Mouse (Mus musculus) ES-Bruce4 (cell line): ENCODE measurements around the gene Atp6v0a2. TPM values are rescaled to one million over a fixed set of nuclear protein-coding genes. Genes with fewer than 3 reads are reported as not detected.
"Not testable (repeated sequence)": the region's sequence is repeated elsewhere in the genome, so short reads cannot be mapped to it uniquely, and the experiment has no call there.

Source experiments
- H3K27ac ChIP-seq: 2 replicates; pipeline ENCODE4 v1.5.1; 2012; ENCODE audit warnings: low read length, inconsistent platforms; ENCODE audit not compliant: insufficient read depth
- H3K27me3 ChIP-seq: 2 replicates; pipeline ENCODE4 v1.6.1; 2012; ENCODE audit warnings: mild to moderate bottlenecking, low read length, inconsistent platforms; ENCODE audit not compliant: control insufficient read depth, poor library complexity, insufficient read depth, severe bottlenecking
- H3K36me3 ChIP-seq: 2 replicates; pipeline ENCODE4 v1.6.1; 2012; ENCODE audit warnings: inconsistent platforms, mild to moderate bottlenecking, low read length, moderate library complexity; ENCODE audit not compliant: control insufficient read depth, poor library complexity, insufficient read depth, severe bottlenecking
- H3K4me1 ChIP-seq: one replicate; pipeline ENCODE4 v1.8.1; 2011; ENCODE audit warnings: low read length; ENCODE audit not compliant: control insufficient read depth, insufficient read depth
- H3K4me3 ChIP-seq: 2 replicates; pipeline ENCODE4 v1.5.1; 2011; ENCODE audit warnings: low read depth, mild to moderate bottlenecking, low read length
- H3K9ac ChIP-seq: 2 replicates; pipeline ENCODE4 v1.6.1; 2012; ENCODE audit warnings: low read depth, mild to moderate bottlenecking, inconsistent platforms; ENCODE audit not compliant: poor library complexity, severe bottlenecking
- H3K9me3 ChIP-seq: replicated peaks from 2 replicates; pipeline ENCODE4 v1.6.1; 2012; ENCODE audit warnings: mild to moderate bottlenecking, low read length, inconsistent platforms; ENCODE audit not compliant: control insufficient read depth, poor library complexity, insufficient read depth, severe bottlenecking
- CTCF ChIP-seq: IDR thresholded peaks from one replicate; pipeline ENCODE4 v1.8.1; 2011; ENCODE audit warnings: low read depth, low read length
- EP300 ChIP-seq: IDR thresholded peaks from 2 replicates; pipeline ENCODE4 v1.6.1; 2011; ENCODE audit warnings: low read depth, low read length; ENCODE audit not compliant: insufficient read depth
- POLR2A ChIP-seq: IDR thresholded peaks from one replicate; pipeline ENCODE4 v1.8.1; 2011; ENCODE audit warnings: low read length; ENCODE audit not compliant: insufficient read depth
- polyA plus RNA-seq: library from polyadenylated mRNA; stranded (reverse); fragments of >200 nt; gene quantifications from 2 replicates; pipeline ENCODE4 v1.2.4, GENCODE M21; 2011; ENCODE audit warnings: low read depth; ENCODE audit not compliant: missing spikeins, insufficient read depth, insufficient read length

The Atp6v0a2 gene
- polyA plus RNA-seq, 1 experiment, result 16.8 TPM

DNA sequence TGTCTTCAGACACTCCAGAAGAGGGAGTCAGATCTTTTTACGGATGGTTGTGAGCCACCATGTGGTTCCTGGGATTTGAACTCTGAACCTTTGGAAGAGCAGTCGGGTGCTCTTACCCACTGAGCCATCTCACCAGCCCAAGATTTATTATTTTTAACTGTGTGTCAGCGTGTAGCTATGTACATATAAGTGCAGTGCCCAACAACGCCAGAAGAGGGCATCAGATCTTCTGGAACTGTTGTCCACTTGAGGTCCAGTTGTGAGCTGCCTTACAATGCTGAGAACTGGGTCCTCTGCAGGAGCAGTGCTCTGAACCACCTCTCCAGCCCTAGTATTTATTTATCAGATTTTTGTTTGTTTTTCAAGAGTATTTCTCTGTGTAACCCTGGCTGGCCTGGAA is 6.7 kb downstream of the Atp6v0a2 start:
- H3K9ac ChIP-seq, H3K4me3 ChIP-seq, H3K4me1 ChIP-seq, H3K9me3 ChIP-seq, H3K27ac ChIP-seq, H3K36me3 ChIP-seq, H3K27me3 ChIP-seq: not testable (repeated sequence)
- peak; percentile 35 for TF ChIP-seq CTCF

DNA sequence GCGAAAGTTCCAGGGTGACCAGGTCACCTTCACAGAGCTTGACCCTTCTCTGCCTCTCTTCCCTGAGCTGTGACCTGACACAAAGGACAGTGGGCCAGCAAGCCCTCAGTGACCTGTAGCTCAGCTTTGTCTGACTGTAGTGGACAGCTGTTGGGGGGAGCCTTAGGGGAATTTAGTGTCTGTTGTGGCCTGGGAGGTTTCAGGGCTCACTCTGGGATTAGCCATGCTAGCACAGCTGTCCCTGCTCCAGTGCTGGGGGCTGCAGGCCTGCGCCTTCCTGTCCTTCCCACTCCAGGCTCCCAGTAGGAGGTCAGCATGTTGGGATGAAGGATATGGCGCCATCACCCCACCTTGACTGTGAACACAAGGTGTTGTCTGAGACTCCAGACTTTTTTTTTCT is 7.8 kb downstream of the Atp6v0a2 start:
- Histone ChIP-seq H3K9me3 (no peaks in the 10 kb centered on the region), H3K4me1 (no peaks in the 10 kb centered on the region), H3K36me3 (no peaks in the 10 kb centered on the region), H3K27ac (no peak overlapping the region), H3K27me3 (no peaks in the 10 kb centered on the region), H3K4me3 (no peak overlapping the region), H3K9ac (no peak overlapping the region)
- TF ChIP-seq POLR2A (no peak), CTCF (no peak), EP300 (no peak)

DNA sequence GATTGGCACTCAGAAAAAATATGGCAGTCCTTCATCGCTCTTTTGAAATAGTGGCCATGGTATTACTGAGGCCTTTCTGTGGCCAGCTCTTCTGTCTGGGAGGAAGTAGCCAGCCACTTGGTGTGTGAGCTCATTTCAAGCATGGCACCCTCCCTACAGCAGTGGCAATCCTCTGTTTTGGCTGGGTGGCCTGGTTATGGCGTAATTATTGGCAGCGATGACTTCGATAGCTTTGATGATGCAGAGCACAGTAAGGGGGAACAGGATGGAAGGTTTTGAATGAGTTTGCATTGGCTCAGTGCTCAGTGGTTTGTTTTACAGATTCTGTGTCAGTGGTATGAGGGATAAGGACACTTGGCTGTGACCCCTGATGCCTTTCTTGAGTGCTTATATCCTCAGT is 8.3 kb downstream of the Atp6v0a2 start:
- Histone ChIP-seq H3K9ac (no peak overlapping the region), H3K27me3 (no peaks in the 10 kb centered on the region), H3K27ac (no peak overlapping the region), H3K4me1 (no peaks in the 10 kb centered on the region), H3K4me3 (no peak overlapping the region), H3K36me3 (no peaks in the 10 kb centered on the region), H3K9me3 (no peaks in the 10 kb centered on the region)
- TF ChIP-seq EP300, result no peak
- TF ChIP-seq POLR2A, result no peak
- TF ChIP-seq CTCF, result no peak

DNA sequence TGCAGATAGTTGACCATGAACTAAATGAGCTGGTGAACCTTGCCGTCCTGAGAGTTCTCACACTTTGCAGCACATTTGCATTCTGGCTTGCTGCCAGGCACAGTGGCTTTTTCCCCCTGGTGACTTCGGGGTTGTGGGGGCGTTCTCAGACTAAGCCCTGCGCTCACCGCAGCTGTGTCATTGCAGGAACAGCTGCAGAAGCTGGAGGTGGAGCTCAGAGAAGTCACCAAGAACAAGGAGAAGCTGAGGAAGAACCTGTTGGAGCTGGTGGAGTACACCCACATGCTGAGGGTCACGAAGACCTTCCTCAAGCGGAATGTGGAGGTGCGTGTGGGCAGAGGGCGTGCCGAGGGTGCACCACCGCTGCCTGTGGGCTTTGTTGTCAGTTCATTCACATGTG is 8.9 kb downstream of the Atp6v0a2 start:
- no peak for TF ChIP-seq EP300
- TF ChIP-seq POLR2A, result no peak
- no peak for TF ChIP-seq CTCF

DNA sequence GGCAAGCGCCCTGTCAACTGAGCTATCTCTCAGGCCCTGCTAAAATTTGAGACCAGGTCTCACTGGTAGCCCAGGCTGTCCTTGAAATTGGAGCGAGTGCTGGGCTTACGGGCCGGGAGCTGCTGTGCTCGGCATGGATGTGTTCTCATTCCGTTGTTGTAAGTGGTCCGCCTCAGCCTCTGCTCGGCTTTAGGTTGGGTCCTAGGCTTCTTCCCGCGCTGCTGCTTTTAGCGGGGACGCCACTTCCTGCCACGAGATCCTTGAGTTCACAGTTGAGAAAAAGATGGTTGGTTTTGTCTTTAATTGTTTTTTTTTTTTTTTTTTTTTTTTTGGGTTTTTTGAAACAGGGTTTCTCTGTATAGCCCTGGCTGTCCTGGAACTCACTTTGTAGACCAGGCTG is 9.5 kb downstream of the Atp6v0a2 start:
- no peak overlapping the region for H3K4me3 ChIP-seq
- no peak overlapping the region for H3K27ac ChIP-seq
- TF ChIP-seq EP300 (no peak), CTCF (no peak), POLR2A (no peak)
- H3K4me1 ChIP-seq, result no peaks in the 10 kb centered on the region
- H3K36me3 ChIP-seq, result no peaks in the 10 kb centered on the region
- H3K9ac ChIP-seq, result no peak overlapping the region
- no peaks in the 10 kb centered on the region for H3K9me3 ChIP-seq
- H3K27me3 ChIP-seq, result no peaks in the 10 kb centered on the region

More for the DNA sequence above, 8.9 kb downstream of the Atp6v0a2 start:
- no peak overlapping the region for H3K9ac ChIP-seq
- H3K9me3 ChIP-seq, result no peaks in the 10 kb centered on the region
- no peaks in the 10 kb centered on the region for H3K27me3 ChIP-seq
- H3K36me3 ChIP-seq, result no peaks in the 10 kb centered on the region
- H3K4me3 ChIP-seq, result no peak overlapping the region
- no peaks in the 10 kb centered on the region for H3K4me1 ChIP-seq
- H3K27ac ChIP-seq, result no peak overlapping the region

DNA sequence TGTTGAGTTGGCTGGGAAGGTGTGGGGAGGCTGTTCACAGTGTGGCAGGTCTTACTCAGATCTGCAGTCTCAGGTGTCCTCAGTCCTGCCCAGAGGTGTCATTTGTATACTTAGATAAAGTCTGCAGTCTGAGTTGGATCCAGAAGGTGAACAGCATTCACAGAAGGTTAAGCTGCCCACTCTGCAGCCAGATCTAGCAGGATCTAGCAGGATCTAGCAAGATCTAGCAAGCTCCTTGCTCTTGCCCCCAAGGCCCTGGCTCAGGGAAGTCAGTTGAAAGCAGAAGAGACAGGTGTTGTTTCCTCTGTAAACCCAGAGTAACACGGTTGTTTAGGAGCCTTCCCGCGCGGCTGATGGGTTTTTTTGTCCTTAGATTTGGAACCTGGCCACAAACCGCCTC is 85.4 kb downstream of the Atp6v0a2 start:
- no peak for TF ChIP-seq EP300
- Histone ChIP-seq H3K27ac (no peak overlapping the region), H3K4me1 (no peaks in the 10 kb centered on the region), H3K36me3 (peaks cover 2% of the 10 kb centered on the region; the same call in 1 of the 2 replicates), H3K27me3 (no peaks in the 10 kb centered on the region), H3K9me3 (no peaks in the 10 kb centered on the region), H3K9ac (no peak overlapping the region), H3K4me3 (no peak overlapping the region)
